Mouse (Mus musculus) embryonic fibroblast, embryonic 13.5 days (primary cell): ENCODE measurements around the gene Inpp5a.

Experiments
- CTCF ChIP-seq: IDR thresholded peaks from 2 replicates; pipeline ENCODE4 v1.5.1; 2011; ENCODE audit warnings: mild to moderate bottlenecking, control low read depth, low read length, moderate library complexity, borderline replicate concordance; ENCODE audit not compliant: insufficient read depth
- POLR2A ChIP-seq: IDR thresholded peaks from 2 replicates; pipeline ENCODE4 v1.6.1; 2011; ENCODE audit warnings: low read depth, mild to moderate bottlenecking, control low read depth, low read length, moderate library complexity

GRCm38 (mm10) chr7:139467177-139467895 is 78.4 kb downstream of the Inpp5a start:
- TF ChIP-seq CTCF (no peak), POLR2A (no peak)
